Mouse (Mus musculus) limb, embryonic 15.5 days (tissue): ENCODE data around the gene Rexo1. TPM values are rescaled to one million over a fixed set of nuclear protein-coding genes. Genes with fewer than 3 reads are reported as not detected.

Source experiments
- ATAC-seq: fragments of 200-750 bp; cut with Nextera tagmentation; 2 replicates; pipeline ENCODE4 v1.8.0; 2017; ENCODE audit warnings: low read depth, moderate TSS enrichment; ENCODE audit not compliant: insufficient number of reproducible peaks, low FRiP score, low TSS enrichment
- H3K27ac ChIP-seq: fragments of 300-500 bp; sonication (generic); 2 replicates; pipeline ENCODE4 v1.5.1; 2015; ENCODE audit warnings: moderate library complexity, mild to moderate bottlenecking, inconsistent platforms
- H3K27me3 ChIP-seq: fragments of 300-500 bp; sonication (generic); 2 replicates; pipeline ENCODE4 v1.6.1; 2015; ENCODE audit warnings: inconsistent platforms
- H3K36me3 ChIP-seq: fragments of 300-500 bp; sonication (generic); 2 replicates; pipeline ENCODE4 v1.6.1; 2015; ENCODE audit warnings: inconsistent platforms
- H3K4me1 ChIP-seq: fragments of 300-500 bp; sonication (generic); 2 replicates; pipeline ENCODE4 v1.6.1; 2015; ENCODE audit warnings: inconsistent platforms
- H3K4me2 ChIP-seq: fragments of 300-500 bp; sonication (generic); 2 replicates; pipeline ENCODE4 v1.6.1; 2015; ENCODE audit warnings: mild to moderate bottlenecking, inconsistent platforms
- H3K4me3 ChIP-seq: fragments of 300-500 bp; sonication (generic); 2 replicates; pipeline ENCODE4 v1.5.1; 2015; ENCODE audit warnings: mild to moderate bottlenecking, inconsistent platforms
- H3K9ac ChIP-seq: fragments of 300-500 bp; sonication (generic); 2 replicates; pipeline ENCODE4 v1.6.1; 2015; ENCODE audit warnings: inconsistent platforms
- H3K9me3 ChIP-seq: fragments of 300-500 bp; sonication (generic); 2 replicates; pipeline ENCODE4 v1.6.1; 2016; ENCODE audit warnings: inconsistent platforms
- WGBS: fragments of 180-500 bp; shearing (Covaris S2); methylation state at CpG from one replicate; pipeline ENCODE4 v1.1.7; 2015; 5-methylcytosine and 5-hydroxymethylcytosine counted together
- polyA plus RNA-seq: library from polyadenylated mRNA; unstranded; fragments of >200 nt; fragmentation: Nextera tagmentation; extraction: Ambion mirVana; gene quantifications from 2 replicates; pipeline ENCODE4 v1.2.1, GENCODE M21; 2015

The Rexo1 gene
- polyA plus RNA-seq, 1 experiment from 2014 or later: 22.5 TPM

GRCm38 (mm10) chr10:80578911-80579310, 17.6 kb upstream of the Rexo1 start:
- Histone ChIP-seq H3K9me3 (no peaks in the 10 kb centered on the region), H3K4me1 (peaks cover 49% of the 10 kb centered on the region), H3K36me3 (peaks cover 20% of the 10 kb centered on the region), H3K4me2 (peak overlapping the region; percentile 91), H3K27me3 (no peaks in the 10 kb centered on the region), H3K4me3 (peak overlapping the region; percentile 90), H3K9ac (no peak overlapping the region), H3K27ac (peak overlapping the region; percentile 95)
- WGBS: 6% methylated on average over 8 of the region's 8 CpGs
- ATAC-seq: no peak

DNA sequence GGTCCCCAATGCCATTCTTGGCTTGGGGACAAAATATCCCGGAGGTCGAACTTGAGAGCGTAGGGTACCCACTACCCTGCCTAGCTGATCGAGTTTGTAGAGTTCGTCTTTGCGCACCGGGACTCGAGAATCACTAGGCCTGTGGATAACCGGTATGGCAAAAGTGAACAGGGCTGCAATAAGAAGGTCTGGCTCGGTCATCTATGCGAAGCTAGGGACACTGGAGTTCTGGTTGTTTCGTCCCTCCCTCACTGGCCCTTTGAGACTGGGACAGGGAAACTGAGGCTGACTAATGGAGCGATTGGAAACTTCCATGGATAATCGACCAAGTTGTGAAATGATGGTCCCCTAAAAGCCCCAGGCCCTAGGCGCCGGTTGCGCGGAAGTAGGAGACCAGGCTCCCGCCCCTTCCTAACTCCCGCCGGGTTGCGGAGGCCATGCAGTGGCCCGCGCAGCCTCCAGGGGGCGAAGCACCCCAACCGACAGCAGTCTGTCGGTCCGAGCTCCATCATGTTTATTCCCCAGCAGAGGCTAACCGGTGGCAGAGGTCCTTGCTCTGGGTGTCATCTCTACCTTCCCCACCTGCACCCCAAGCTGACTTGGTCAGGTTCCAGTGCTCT, 16.9 kb upstream of the Rexo1 start:
- Histone ChIP-seq H3K4me3 (peak overlapping the region; percentile 90), H3K27me3 (no peaks in the 10 kb centered on the region), H3K36me3 (peaks cover 14% of the 10 kb centered on the region), H3K4me2 (peak overlapping the region; percentile 91), H3K27ac (peak overlapping the region; percentile 95), H3K4me1 (peaks cover 51% of the 10 kb centered on the region), H3K9ac (peak overlapping the region; percentile 24; the same call in 1 of the 2 replicates), H3K9me3 (no peaks in the 10 kb centered on the region)
- ATAC-seq: 0 out of 2 replicates have a peak, but pooled peaks have one; percentile 0
- WGBS: under 1% methylated on average over 29 of the region's 29 CpGs

DNA sequence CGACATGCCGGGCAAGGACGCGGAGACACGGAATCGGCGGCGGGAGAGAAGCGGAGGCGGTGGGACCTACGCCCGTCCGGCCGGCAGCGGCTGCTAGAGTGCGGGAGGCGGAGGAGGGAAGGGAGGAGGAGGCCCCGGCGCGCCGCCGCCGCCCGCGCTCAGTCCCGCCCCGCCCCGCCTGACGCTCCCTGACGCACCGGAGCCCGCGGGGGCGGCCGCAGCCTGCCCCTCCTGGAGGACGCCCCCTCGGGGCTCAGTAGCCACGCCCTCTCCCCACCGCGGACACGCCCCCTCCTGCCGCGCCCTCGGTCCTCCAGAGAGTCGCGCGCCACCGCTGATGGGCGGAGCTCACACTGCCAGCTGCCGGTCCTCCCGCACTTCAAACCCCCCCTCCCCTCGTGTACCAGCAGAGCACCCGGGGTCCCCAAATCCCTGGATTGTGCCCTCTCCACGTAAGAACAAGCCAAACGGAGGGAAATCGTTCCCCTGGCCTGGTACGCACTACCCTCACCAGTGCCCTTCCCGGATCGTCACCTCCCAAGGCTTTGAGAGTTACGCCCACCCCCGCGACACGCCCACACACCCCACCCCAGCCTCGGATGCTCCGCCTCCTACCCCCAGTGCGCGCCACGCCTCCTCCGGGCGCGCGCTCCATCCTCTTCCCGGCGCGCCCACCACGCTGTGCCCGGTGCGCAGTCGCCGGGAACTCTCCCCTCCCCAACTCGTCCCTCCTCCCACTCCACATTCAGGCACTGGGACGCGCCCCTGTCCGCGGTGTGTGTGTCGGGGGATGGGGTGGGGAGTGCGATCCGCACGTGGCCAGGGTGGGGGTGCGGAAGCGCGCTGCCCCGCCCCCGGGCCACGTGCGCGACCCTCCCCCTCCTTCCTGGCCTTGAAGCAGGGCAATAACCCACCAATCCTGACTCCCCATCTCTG, 16.1 kb upstream of the Rexo1 start, which contains the start of gene Klf16:
Gene Klf16 (minus strand): TSS at position 127 of the 936 bp plus-strand sequence.
- no peaks in the 10 kb centered on the region for H3K9me3 ChIP-seq
- peak within 1 kb of the TSS; percentile 76 for H3K9ac ChIP-seq
- H3K4me1 ChIP-seq: peaks cover 52% of the 10 kb centered on the region
- H3K27me3 ChIP-seq: no peaks in the 10 kb centered on the region
- under 1% methylated on average over 66 of the region's 97 CpGs for WGBS
- peak within 1 kb of the TSS; percentile 91 for H3K4me2 ChIP-seq
- H3K27ac ChIP-seq: peak within 1 kb of the TSS; percentile 95
- ATAC-seq: peak; percentile 87
- H3K4me3 ChIP-seq: peak within 1 kb of the TSS; percentile 90
- peaks cover 8% of the 10 kb centered on the region for H3K36me3 ChIP-seq

GRCm38 (mm10) chr10:80576351-80577194, 15.2 kb upstream of the Rexo1 start:
- no peak for ATAC-seq
- H3K27ac ChIP-seq: peak overlapping the region; percentile 95
- no peaks in the 10 kb centered on the region for H3K27me3 ChIP-seq

DNA sequence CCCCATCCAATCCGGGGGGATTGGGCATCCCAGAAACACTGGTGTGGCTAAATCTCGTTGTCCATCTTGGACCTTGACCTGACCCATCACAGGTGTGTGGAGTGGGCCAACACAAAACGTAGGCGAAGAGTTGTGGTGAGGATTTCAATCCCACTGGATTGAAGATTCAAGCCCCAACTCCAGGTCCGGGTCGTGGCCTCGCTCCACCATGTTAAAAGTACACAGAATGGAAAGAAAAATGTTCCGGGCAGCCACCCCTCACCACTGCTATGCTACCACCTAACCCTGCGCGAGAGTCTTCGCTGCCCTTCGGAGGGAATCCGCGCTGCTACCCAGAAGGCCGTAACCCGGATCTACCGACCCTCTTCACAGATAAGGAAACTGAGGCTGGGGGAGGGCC, 14.6 kb upstream of the Rexo1 start:
- Histone ChIP-seq H3K4me1 (peaks cover 66% of the 10 kb centered on the region), H3K27ac (peak overlapping the region; percentile 95; the same call in 1 of the 2 replicates), H3K36me3 (peaks cover 2% of the 10 kb centered on the region; the same call in 1 of the 2 replicates), H3K27me3 (no peaks in the 10 kb centered on the region), H3K4me3 (peak overlapping the region; percentile 90), H3K4me2 (peak overlapping the region; percentile 91), H3K9ac (peak overlapping the region; percentile 76), H3K9me3 (no peaks in the 10 kb centered on the region)
- ATAC-seq: no peak
- 13% methylated on average over 17 of the region's 17 CpGs for WGBS

More at GRCm38 (mm10) chr10:80576351-80577194, 15.2 kb upstream of the Rexo1 start:
- under 1% methylated on average over 80 of the region's 96 CpGs for WGBS
- H3K4me2 ChIP-seq: peak overlapping the region; percentile 91
- H3K36me3 ChIP-seq: peaks cover 3% of the 10 kb centered on the region; the same call in 1 of the 2 replicates
- H3K4me3 ChIP-seq: peak overlapping the region; percentile 90
- H3K4me1 ChIP-seq: peaks cover 60% of the 10 kb centered on the region
- peak overlapping the region; percentile 76 for H3K9ac ChIP-seq
- H3K9me3 ChIP-seq: no peaks in the 10 kb centered on the region

GRCm38 (mm10) chr10:80574896-80575295, 13.5 kb upstream of the Rexo1 start:
- no peak overlapping the region for H3K4me2 ChIP-seq
- WGBS: 67% methylated on average over 3 of the region's 3 CpGs
- no peak overlapping the region for H3K27ac ChIP-seq
- no peak overlapping the region for H3K9ac ChIP-seq
- H3K4me1 ChIP-seq: peaks cover 77% of the 10 kb centered on the region
- peak overlapping the region; percentile 90; the same call in 1 of the 2 replicates for H3K4me3 ChIP-seq
- ATAC-seq: no peak
- no peaks in the 10 kb centered on the region for H3K36me3 ChIP-seq
- H3K27me3 ChIP-seq: no peaks in the 10 kb centered on the region
- H3K9me3 ChIP-seq: no peaks in the 10 kb centered on the region

DNA sequence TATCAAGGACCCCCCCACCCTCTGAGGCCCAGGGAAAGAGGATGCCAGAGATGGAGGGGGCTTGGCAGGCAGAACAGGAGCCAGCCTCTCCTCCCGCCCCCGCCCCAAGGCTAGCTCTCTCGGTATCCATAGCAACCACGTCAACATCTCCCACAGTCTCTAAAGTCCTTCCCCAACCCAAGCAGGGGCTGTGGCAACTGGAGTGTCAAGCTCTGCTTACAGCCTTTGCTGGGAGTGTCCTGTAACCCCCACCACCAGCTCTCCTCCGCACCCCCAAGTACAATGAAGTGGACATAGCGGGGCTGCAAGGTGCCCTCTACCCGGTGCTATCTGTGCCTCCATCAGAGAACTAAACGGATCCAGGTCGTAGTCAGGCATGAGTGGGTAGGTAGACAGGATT, 12.6 kb upstream of the Rexo1 start:
- H3K36me3 ChIP-seq: peaks cover 4% of the 10 kb centered on the region; the same call in 1 of the 2 replicates
- no peak overlapping the region for H3K9ac ChIP-seq
- no peaks in the 10 kb centered on the region for H3K27me3 ChIP-seq
- H3K9me3 ChIP-seq: no peaks in the 10 kb centered on the region
- no peak overlapping the region for H3K4me3 ChIP-seq
- 59% methylated on average over 9 of the region's 9 CpGs for WGBS
- peaks cover 80% of the 10 kb centered on the region for H3K4me1 ChIP-seq
- peak overlapping the region; percentile 52; the same call in 1 of the 2 replicates for H3K27ac ChIP-seq
- no peak for ATAC-seq
- no peak overlapping the region for H3K4me2 ChIP-seq

GRCm38 (mm10) chr10:80572477-80572876, 11.1 kb upstream of the Rexo1 start:
- H3K27me3 ChIP-seq: no peaks in the 10 kb centered on the region
- no peak overlapping the region for H3K4me2 ChIP-seq
- H3K9me3 ChIP-seq: no peaks in the 10 kb centered on the region
- H3K9ac ChIP-seq: no peak overlapping the region
- WGBS: 74% methylated on average over 2 of the region's 2 CpGs
- H3K4me1 ChIP-seq: peaks cover 71% of the 10 kb centered on the region
- H3K27ac ChIP-seq: 0 out of 2 replicates have a peak overlapping the region, but pooled peaks have one; percentile 33
- no peak for ATAC-seq
- H3K36me3 ChIP-seq: peaks cover 18% of the 10 kb centered on the region
- H3K4me3 ChIP-seq: no peak overlapping the region

DNA sequence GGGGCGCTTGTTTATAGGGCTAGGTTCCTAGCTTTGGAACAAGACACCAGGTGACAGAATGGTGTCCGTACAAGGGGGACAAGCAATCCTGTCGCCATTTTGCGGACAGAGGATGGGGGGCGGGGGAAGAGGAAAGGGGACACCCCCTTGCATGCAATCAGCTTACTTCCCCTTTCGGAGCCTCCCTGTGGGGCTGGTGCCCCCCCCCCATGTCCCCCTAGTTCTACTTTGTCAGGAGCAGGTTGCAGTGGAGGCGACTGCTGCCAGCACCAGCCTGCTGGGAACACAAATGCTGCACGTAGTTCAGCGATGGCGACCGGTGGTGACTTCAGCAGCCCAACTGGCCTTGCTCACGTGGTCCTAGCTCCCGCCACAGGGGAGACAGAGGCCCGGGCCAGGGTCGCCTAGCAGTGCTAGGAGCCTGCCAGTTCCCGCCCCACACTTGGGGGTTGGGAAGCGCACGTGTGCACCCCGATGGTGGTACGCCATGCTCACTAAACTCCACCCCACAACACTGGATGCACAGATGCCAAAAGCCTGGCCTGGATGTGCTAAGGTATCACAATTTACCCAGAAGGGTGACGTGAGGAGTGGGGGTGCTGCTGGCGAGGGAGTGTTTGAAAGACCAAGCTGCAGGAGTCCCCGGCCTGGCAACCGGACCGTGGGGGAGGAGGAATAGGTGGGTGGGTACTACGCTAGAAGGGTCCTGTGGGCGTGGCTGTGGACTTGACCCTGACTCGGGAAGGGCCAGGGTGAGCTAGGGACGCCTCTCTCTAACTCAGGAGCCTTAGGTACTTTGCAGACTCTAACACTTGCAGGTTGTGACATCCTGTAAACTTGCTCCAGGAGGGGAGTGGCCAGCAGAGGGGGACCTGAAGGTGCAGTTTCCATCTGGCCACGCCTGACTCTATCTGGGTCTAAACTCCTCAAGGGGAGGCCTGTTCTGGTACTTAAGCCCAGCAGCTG, 9.8 kb upstream of the Rexo1 start:
- H3K9ac ChIP-seq: peak overlapping the region; percentile 21
- H3K4me2 ChIP-seq: peak overlapping the region; percentile 43
- peak overlapping the region; percentile 68 for H3K27ac ChIP-seq
- H3K27me3 ChIP-seq: no peaks in the 10 kb centered on the region
- no peaks in the 10 kb centered on the region for H3K9me3 ChIP-seq
- peaks cover 23% of the 10 kb centered on the region for H3K36me3 ChIP-seq
- 20% methylated on average over 30 of the region's 30 CpGs for WGBS
- H3K4me1 ChIP-seq: peaks cover 73% of the 10 kb centered on the region
- peak overlapping the region; percentile 14; the same call in 1 of the 2 replicates for H3K4me3 ChIP-seq
- ATAC-seq: peak; percentile 12; the same call in 1 of the 2 replicates

GRCm38 (mm10) chr10:80570419-80570818, 9.1 kb upstream of the Rexo1 start:
- WGBS: 85% methylated on average over 10 of the region's 10 CpGs
- no peak for ATAC-seq
- peak overlapping the region; percentile 21; the same call in 1 of the 2 replicates for H3K9ac ChIP-seq
- H3K4me2 ChIP-seq: peak overlapping the region; percentile 43; the same call in 1 of the 2 replicates
- peak overlapping the region; percentile 14; the same call in 1 of the 2 replicates for H3K4me3 ChIP-seq
- H3K27ac ChIP-seq: peak overlapping the region; percentile 68; the same call in 1 of the 2 replicates
- H3K36me3 ChIP-seq: peaks cover 27% of the 10 kb centered on the region
- no peaks in the 10 kb centered on the region for H3K9me3 ChIP-seq
- peaks cover 66% of the 10 kb centered on the region for H3K4me1 ChIP-seq
- H3K27me3 ChIP-seq: no peaks in the 10 kb centered on the region
